Mouse (Mus musculus) left cerebral cortex, postnatal 4 days (tissue): ENCODE data around the gene Kbtbd6. TPM values are rescaled to one million over a fixed set of nuclear protein-coding genes. Genes with fewer than 3 reads are reported as not detected.

Experiments used
- DNase-seq: peaks from one replicate; pipeline ENCODE4 v3.0.0-alpha.2; 2022
- intact Hi-C: fragments of 180-260 bp; cut with DNase I; formaldehyde crosslinking; loops from one replicate; pipeline ENCODE4 v1.15.1; 2025
- total RNA-seq, 2 experiments: library from RNA; stranded (reverse); gene quantifications; 2 replicates each; pipeline ENCODE4 v1.2.3; 2021

The Kbtbd6 gene
- total RNA-seq, 2 experiments from 2014 or later, result 1.3 to 2.7 TPM

- DNase-seq, result peak; percentile 97
- intact Hi-C loops, result loop anchor here (5.0 kb wide), 1 partner anchor 107 kb away; the partner anchor contains the start of gene Sugt1
Observed at GRCm38 (mm10) chr14:79480624-79481338, 29.1 kb downstream of the Kbtbd6 start, which contains the start of gene Elf1. Gene Elf1 (plus strand): TSS chr14:79481194.

GRCm38 (mm10) chr14:79481339-79482151 lies 29.9 kb downstream of the Kbtbd6 start, which contains the start of gene Wbp4:
Gene Wbp4 (minus strand): TSS chr14:79481520.
- peak; percentile 94 for DNase-seq
- intact Hi-C loops, result loop anchor here (5.0 kb wide), 1 partner anchor 106 kb away; the partner anchor contains the start of gene Sugt1

- intact Hi-C loops, result loop anchor here (5.0 kb wide), 1 partner anchor 105 kb away; the partner anchor contains the start of gene Sugt1
Observed at GRCm38 (mm10) chr14:79482251-79482661, 30.6 kb downstream of the Kbtbd6 start.

GRCm38 (mm10) chr14:79482747-79483355 lies 31.2 kb downstream of the Kbtbd6 start:
- intact Hi-C loops, result loop anchor here (5.0 kb wide), 1 partner anchor 104 kb away; the partner anchor contains the start of gene Sugt1
- no peak for DNase-seq

More at GRCm38 (mm10) chr14:79482251-79482661, 30.6 kb downstream of the Kbtbd6 start:
- no peak for DNase-seq

- no peak for DNase-seq
- intact Hi-C loops, result loop anchor here (5.0 kb wide), 1 partner anchor 104 kb away; the partner anchor contains the start of gene Sugt1
Observed at GRCm38 (mm10) chr14:79483611-79484120, 32.0 kb downstream of the Kbtbd6 start.

GRCm38 (mm10) chr14:79486617-79486992 lies 35.0 kb downstream of the Kbtbd6 start:
- intact Hi-C loops, result no loop called here
- no peak for DNase-seq

- intact Hi-C loops, result no loop called here
- DNase-seq, result no peak
Observed at GRCm38 (mm10) chr14:79486993-79487731, 35.5 kb downstream of the Kbtbd6 start.

GRCm38 (mm10) chr14:79488531-79488930 lies 36.9 kb downstream of the Kbtbd6 start:
- intact Hi-C loops, result no loop called here
- no peak for DNase-seq

GRCm38 (mm10) chr14:79489150-79489549 lies 37.5 kb downstream of the Kbtbd6 start:
- DNase-seq, result no peak
- intact Hi-C loops, result no loop called here

GRCm38 (mm10) chr14:79490246-79490645 lies 38.6 kb downstream of the Kbtbd6 start:
- intact Hi-C loops, result no loop called here
- no peak for DNase-seq

- intact Hi-C loops, result no loop called here
- no peak for DNase-seq
Observed at GRCm38 (mm10) chr14:79494349-79494748, 42.7 kb downstream of the Kbtbd6 start.

- intact Hi-C loops, result no loop called here
- no peak for DNase-seq
Observed at GRCm38 (mm10) chr14:79499326-79499725, 47.7 kb downstream of the Kbtbd6 start.

GRCm38 (mm10) chr14:79500756-79501155 lies 49.1 kb downstream of the Kbtbd6 start:
- DNase-seq, result no peak
- intact Hi-C loops, result no loop called here

GRCm38 (mm10) chr14:79503371-79504075 lies 51.9 kb downstream of the Kbtbd6 start:
- intact Hi-C loops, result no loop called here
- DNase-seq, result peak; percentile 43

Other genes with a start within 250 kb of the Kbtbd6 start
- gene Zfp957, start 204.5 kb upstream of the Kbtbd6 start, total RNA-seq, result not detected
- gene Rgcc, start 150.2 kb upstream of the Kbtbd6 start, total RNA-seq, result 10 to 100 TPM; 21.4 to 21.8 TPM
- 10 to 100 TPM; 12.6 to 13.8 TPM for gene Naa16, start 61.1 kb upstream of the Kbtbd6 start, total RNA-seq
- gene Mtrf1, start 54.1 kb upstream of the Kbtbd6 start, total RNA-seq, result 1 to 10 TPM; 4.7 to 5.0 TPM
- gene Kbtbd7, start 25.3 kb upstream of the Kbtbd6 start, total RNA-seq, result 10 to 100 TPM; 37.5 to 40.7 TPM
- 1 to 10 TPM; 5.4 to 6.1 TPM for gene Elf1, start 29.4 kb downstream of the Kbtbd6 start, total RNA-seq
- gene Wbp4, start 29.7 kb downstream of the Kbtbd6 start, total RNA-seq, result 10 to 100 TPM; 46.0 to 47.6 TPM
- 10 to 100 TPM; 74.3 to 83.4 TPM for gene Sugt1, start 135.9 kb downstream of the Kbtbd6 start, total RNA-seq
- 1 to 10 TPM in 1 of 2 experiments, under 1 TPM in 1; 0.64 to 1.6 TPM for gene Cnmd, start 210.3 kb downstream of the Kbtbd6 start, total RNA-seq